Mouse (Mus musculus): ENCODE measurements around the gene Gm3532. TPM values are rescaled to one million over a fixed set of nuclear protein-coding genes. Genes with fewer than 3 reads are reported as not detected.
"Not testable (repeated sequence)": the region's sequence is repeated elsewhere in the genome, so short reads cannot be mapped to it uniquely, and the experiment has no call there.

Gm3532 gene
- total RNA-seq (2022), result not detected

DNA sequence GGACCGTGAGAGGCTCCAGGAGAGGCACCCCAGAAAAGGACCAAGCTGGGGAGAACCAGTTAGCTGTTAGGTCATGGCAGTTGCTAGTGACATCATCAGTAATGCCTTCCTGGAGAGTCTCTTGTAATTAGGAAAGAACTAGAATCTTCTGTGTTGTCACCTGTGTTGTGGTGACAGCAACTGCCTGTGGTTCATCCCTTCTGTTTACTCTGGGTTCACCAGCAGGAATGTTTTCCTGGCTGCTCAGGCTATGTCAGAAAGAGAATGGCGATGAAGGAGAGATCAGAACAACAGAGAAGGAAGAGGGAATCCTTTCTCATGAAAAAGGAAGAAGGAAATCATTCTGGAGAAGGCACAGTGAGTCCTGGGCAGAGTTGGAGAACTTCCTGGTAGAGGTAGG is at the start of gene Gm3532:
TSS of gene Gm3532 (plus strand) at position 301 of the 400 bp plus-strand sequence.
- DNase-seq (ENCODE audit: low spot score), result not testable (repeated sequence)

GRCm38 (mm10) chr14:5501374-5501773 is 36.9 kb upstream of the Gm3532 start, which contains the start of gene Gm3488:
Gm3488 (plus strand) TSS chr14:5501674.
- DNase-seq (ENCODE audit: low spot score), result not testable (repeated sequence)

Other genes with a start within 250 kb of the Gm3532 start
- gene Gm3542, start 203.6 kb upstream of the Gm3532 start, total RNA-seq (2022), result not detected
- not detected for gene Gm3500, start 149.4 kb upstream of the Gm3532 start, total RNA-seq (2022)
- under 1 TPM in 3 of 4 experiments, not detected in 1; 0.30 to 0.63 (median 0.37) TPM for gene Gm3194, start 83.0 kb upstream of the Gm3532 start, total RNA-seq (2022)
- not detected for gene Gm8246, start 60.7 kb upstream of the Gm3532 start, total RNA-seq (2022)
- not detected for gene Gm3187, start 54.3 kb upstream of the Gm3532 start, total RNA-seq (2022)
- gene Gm3488, start 36.8 kb upstream of the Gm3532 start, total RNA-seq (2022), result not detected
- gene Gm8265, start 94.5 kb downstream of the Gm3532 start, total RNA-seq (2022), result not detected
- gene Gm9603, start 149.0 kb downstream of the Gm3532 start, total RNA-seq (2022), result not detected
- under 1 TPM in 1 of 4 experiments, not detected in 3; 0.54 TPM for gene Gm3373, start 203.1 kb downstream of the Gm3532 start, total RNA-seq (2022)

Data from heart, adult 8-10 months (tissue).